Mouse (Mus musculus): ENCODE measurements around the gene Mylip.

Mylip gene

DNA sequence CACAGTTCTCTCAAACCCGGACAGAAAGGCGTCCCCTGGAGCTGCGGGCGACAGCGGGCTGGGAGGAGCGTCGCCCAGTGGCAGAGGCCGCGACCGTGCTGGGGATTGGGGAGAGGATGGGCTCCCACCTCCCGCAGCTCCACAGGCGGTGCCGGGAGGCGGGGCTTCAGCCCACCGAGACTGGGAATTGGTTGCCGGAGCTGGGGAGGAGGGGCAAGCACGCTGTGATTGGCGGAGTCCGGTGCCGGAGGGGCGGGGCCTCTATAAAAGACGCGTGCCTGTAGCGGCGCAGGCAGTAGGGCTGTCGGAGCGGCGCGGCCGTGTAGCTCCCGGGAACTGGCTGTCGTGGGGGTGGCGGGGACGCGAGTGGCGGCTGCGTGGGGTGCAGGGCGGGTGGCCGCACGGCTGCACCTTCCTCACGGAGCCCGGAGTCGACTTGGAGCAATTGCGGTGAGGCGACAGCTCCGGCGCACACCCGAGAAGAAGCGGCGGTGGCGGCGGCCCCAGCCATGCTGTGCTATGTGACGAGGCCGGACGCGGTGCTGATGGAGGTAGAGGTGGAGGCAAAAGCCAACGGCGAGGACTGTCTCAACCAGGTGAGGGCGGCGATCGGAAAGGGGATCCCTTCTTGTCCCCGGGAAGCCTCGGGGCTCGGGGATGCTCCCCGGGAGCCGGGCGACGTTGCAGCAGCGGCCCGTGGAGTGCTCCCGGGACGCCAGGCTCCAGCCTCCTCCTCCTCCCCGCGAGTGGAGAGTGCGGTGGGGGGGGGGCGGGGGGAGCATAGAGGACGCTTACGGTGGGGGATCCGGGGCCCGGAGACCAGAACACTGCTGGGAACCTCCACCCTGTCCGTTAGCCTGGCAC, at the start of gene Mylip:
Gene Mylip (plus strand): TSS at position 295 of the 864 bp plus-strand sequence.
- DNase-seq (ENCODE audit: low spot score): peak; percentile 99

DNA sequence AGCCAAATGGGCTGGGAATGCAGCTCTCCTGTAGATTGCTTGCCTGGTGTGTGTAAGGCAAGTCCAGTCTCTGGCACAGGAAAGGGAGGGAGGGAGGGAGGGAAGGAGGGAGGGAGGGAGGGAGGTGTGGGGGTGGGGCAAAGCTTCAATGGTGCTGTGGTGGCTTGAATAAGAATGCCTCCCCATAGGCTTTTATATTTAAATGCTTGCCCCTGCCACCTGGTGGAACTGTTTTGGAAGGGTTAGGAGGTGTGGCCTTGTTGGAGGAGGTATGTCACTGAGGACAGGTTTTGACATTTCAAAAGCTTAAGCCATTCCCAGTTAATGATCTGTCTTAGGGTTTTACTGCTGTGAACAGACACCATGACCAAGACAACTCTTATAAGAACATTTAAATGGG, 47.6 kb upstream of the Mylip start:
- no peak for DNase-seq (ENCODE audit: low spot score)

DNA sequence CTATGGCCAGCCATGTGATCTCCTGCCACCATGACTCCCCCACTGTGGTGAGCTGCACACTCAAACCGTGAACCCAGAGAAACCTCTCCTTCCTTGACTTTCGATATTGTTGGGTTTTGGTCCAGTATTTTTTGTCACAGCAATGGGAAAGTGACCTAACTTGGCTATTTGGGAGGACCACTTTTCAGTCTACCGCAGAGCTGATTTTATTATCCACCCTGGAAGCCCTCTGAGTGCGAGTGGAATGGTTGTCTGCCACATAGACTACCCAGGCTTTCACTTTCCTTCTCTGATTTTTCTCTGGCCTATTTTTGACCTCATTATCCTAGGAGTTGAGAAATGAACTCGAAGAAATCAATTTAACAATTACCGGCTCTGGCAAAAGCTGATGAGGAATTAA, 46.0 kb upstream of the Mylip start:
- no peak for DNase-seq (ENCODE audit: low spot score)

DNA sequence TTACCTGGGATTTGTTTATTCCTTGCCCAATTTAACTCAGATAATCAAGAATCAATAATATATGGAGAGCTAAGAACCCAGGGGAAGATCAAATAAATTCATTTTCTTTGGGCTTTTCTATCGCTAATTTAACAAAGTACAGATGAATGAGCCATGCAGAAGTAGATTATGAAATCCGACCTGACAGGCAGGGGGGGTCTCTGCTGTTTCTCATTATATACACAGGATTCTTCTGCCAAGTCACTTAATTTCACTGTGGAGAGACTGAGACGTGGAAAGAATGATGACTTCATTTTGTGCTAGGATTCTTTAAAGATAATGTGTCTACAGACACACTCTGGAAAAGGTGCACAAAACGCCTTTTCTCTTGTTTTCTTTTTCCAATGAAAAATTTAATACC, 45.6 kb upstream of the Mylip start:
- DNase-seq (ENCODE audit: low spot score): no peak

DNA sequence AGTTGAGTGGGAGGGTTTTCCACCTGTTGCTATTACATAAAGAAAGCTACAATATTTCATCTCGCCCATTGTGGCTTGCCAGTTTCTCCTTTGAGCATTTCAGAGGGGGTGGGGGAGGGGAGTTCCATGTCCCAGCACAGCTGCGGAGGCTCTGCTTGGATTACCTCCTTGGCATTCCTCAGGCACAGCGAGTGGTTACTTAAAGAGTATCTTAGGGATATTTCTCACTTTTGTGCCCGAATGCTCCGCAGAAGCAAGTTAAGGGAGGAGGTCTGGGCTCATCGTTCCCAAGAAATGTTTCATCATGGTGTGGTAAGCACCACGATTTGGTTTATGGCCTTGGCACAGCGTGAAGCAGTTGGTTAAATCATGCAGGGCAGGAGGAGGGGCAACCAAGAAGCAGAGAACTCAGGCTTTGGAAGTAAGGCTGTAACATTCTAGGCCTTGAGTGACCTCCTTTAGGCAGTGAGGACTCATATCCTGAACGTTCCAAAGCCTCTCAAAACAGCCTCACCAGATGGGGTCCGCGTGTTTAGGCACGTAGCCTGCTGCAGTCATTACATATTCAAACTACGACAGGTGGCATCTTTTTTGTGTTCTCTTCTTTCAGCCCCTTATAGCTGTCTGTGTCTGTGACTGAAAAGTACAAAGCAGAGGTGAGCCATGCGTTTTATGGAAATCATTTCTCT, 43.9 kb upstream of the Mylip start:
- DNase-seq (ENCODE audit: low spot score): no peak

DNA sequence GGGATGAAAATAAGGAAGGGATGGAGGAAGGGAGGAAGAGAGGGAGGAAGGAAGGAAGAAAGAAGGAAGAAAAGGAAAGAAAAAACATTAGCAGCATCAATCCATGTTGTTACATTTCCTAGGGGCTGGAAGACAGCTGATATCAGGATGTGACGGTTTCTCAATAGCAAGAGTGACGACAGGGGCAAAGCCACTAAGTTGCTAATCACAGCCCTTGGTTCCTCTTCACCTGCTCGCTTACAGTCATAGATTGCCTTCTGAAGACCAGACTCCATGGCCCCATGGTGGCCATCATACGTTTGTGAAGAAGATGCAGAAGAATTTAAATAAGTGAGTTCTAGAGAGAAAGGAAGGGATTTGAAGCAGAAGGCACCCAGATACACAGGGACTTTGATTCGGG, 38.1 kb upstream of the Mylip start:
- no peak for DNase-seq (ENCODE audit: low spot score)

DNA sequence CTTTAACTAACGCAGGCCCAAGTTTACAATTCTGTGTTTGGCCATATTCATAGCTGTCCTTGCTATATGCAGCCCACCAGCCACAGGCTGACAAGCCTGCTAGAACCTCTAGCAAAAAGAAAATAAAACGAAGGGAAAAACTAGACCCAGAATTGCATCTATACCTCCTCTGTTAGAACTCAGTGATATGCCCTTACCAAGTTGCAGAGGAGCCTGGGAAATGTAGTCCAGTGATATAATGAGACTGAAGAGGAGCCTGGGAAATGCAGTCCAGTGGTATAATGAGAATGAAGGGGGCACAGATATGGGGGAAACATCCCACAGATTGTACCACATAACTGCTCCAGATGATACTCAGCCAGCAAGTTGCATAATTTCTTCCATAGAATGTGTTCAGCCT, 34.7 kb upstream of the Mylip start:
- no peak for DNase-seq (ENCODE audit: low spot score)

DNA sequence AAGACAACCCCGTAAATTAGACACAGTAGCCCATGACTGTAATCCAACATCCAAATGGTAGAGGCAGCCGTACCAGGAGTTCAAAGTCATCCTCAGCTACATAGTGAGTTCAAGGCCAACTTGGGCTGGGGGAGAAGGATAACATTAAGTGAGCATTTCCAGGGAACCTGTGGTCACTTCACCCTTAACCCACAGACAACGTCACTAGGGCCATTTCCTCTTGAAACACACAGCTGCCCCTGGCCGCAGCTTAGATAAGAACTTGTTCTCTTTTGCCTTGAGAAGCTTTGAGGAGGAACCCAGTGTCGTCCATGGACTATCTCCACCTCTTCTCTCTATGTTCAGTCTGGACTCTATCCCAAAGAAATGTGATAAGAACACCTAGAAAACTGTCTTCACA, 31.3 kb upstream of the Mylip start:
- no peak for DNase-seq (ENCODE audit: low spot score)

DNA sequence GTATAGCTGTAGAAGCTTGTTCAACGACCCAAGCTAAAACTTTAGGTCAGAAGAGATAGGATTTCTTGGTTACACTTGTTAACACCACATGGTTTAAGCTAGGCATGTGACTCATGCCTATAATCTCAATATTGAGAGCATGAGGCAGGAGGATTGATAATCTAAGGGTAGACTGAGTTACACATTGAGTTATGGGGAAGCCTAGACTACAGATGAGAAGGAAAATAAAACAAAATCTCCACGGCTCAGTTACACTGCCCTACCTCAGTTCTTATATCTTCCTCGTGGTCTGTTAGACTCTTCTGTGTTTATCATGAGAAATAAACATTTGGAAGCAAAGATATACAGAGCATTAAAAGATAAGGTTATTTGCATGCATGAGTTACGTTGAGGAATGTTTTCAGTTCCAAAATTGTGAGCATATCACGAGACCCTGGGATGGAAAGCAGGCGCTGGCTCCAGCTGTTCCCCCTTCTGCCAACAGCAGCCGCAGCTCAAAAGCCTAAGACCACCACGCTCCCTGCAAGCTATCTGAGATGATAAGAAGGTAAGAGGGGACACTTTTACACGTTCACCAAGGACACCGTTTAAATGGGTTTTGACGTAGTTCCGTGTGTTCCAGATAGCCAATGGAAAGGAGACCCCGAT, 30.7 kb upstream of the Mylip start:
- DNase-seq (ENCODE audit: low spot score): peak; percentile 38

DNA sequence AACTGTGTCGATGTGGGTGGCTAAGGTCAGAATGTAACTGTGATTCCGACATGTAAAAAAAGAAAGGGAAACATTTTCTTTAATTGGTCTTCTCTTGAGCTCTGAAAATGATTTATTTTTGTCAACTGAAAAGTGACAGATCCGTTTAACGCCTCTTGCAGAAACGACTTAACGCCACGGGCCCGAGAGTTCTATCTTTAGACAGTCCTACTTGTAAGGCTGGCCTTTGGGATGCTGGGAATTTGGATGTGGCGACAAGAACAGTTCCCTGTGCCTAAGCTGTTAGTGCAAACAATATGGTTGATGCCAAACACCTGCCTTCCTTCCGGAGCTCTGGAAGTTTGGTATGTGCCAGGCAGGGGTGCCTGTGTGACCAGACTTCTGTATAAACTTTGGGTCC, 23.8 kb upstream of the Mylip start:
- DNase-seq (ENCODE audit: low spot score): no peak

DNA sequence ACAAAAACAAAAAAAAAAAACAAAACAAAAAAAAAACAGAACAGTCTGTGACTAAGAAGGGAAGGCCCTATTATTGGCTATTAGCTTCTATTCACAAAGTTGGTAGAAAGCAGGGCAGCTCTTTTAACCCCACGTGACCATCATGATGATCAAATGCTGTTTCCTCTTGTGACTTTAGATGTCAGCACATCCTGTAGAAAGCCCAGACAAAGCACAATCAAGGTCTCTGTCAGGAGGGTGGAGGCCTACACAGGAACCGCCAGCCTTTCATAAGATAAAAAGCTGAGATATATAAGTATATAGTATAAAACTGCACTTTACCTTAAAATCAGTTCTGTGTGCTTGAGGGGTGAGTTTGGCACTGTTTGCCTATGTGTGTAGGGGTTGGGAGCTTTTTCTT, 17.9 kb upstream of the Mylip start:
- no peak for DNase-seq (ENCODE audit: low spot score)

DNA sequence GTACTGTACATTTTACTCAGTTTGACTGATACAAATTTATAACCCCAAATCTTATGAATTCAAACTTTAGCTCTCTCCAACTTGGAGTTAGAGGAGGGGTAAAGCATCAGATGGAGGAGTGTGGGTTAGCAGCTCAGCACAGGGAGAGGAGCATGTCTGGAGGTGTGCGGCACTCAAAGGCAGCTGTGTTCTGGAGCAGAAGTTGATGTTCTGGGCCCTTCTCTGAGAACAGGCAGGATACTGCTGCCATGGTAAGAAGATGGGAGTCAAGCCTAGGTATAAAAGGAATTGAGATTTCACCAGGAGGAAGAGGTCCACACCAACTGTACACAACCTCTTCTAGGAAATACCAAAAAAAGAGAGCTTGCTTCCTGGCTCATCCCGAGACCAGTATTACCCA, 17.1 kb upstream of the Mylip start:
- no peak for DNase-seq (ENCODE audit: low spot score)

DNA sequence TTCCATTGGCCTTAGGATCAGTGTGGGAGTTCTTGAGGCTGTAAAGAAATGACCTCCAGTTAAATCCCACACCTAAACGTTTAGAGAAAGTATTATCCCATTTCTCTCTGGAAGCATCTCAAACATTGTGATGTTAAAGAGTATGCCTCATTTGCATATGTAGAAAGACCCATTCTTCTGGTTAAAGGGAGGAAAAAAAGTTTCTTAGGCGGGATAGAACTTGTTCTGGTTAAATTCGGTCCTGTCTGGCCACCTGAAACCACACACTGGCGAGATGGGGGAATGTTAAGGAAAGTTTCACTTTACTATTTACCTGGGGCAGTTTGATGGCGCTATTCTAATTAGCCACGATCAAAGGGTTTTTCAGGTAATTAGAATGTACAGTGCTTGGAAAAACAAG, 14.7 kb upstream of the Mylip start:
- DNase-seq (ENCODE audit: low spot score): no peak

DNA sequence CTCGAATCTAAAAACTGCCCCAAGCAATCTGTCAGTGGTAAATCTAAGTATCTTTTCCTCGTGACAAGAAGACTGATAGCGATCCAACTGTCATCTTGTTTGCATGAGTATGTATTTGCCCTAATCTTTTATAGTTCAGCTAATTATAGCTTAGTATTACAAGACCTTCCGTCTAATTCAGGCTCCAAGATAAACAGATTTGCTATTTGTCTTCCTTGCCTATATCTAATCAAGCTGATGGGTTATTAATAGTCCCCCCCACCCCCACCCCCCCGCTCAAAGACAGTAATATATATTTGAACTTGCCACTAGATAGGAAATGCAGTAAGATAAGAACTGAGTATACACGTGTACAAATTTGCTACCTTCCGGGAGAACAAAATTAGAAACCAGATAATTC, 7.3 kb upstream of the Mylip start:
- no peak for DNase-seq (ENCODE audit: low spot score)

DNA sequence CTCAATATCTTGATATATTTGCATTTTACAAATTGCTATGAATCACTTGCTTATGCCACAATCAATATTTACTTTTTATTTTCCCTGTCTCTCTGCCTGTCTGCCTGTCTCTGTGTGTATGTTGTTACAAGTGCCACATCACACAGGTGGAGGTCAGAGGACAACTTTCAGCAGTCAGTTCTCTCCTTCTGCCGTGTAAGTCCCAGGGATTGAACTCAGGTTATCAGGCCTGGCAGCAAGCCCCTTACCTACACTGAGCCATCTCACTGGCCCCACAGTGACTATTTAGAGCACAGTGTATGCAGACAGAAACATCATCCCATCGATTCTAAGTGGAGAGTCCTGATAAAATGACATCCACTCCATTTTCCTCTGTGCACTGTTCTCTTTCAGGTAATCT, 4.9 kb upstream of the Mylip start:
- DNase-seq (ENCODE audit: low spot score): no peak

DNA sequence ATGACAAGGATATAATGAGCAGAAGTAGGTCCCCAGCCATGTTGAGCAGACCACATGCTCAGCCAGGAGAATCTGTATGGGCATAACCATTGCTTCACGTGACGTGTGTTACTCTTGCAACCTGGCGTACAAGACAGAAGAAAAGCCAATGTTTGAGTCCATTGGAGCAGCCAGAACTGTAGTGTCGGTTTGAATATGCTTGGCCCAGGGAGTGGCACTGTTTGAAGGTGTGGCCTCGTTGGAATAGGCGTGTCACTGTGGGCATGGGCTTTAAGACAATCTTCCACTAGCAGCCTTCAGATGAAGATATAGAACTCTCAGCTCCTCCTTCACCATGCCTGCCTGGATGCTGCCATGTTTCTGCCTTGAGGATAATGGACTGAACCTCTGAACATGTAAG, 4.0 kb upstream of the Mylip start:
- DNase-seq (ENCODE audit: low spot score): no peak

DNA sequence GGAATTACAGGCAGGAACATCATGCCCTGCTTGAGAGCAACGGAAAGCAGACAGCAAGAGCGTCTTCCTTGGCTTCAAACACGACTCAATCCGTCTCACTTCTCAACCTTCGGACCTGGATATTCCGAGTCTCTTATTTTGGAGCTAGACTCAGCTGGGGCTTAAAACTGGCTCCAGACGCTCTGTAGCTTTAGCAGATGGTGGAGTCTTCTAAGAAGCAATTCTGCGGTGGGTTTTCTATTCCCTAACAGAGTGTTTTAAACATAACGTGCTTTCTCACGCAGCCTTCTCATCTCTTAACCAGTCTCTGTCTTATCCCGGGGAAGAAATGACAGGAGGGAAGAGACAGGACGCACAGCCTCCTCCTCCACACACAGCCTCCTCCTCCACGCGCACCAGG, 3.3 kb upstream of the Mylip start:
- no peak for DNase-seq (ENCODE audit: low spot score)

DNA sequence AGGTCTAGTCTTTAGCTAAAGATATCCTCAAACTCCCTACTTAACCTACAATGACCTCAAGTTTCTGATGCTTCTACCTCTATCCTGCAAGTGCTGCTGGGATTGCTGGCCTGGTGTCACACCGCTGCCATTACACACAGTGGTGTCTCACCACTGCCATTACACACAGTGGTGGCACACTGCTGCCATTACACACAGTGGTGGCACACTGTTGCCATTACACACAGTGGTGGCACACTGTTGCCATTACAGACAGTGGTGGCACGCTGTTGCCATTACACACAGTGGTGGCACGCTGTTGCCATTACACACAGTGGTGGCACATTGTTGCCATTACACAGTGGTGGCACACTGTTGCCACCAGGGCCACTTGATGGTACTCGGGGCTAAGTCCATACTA, 2.3 kb upstream of the Mylip start:
- no peak for DNase-seq (ENCODE audit: low spot score)

DNA sequence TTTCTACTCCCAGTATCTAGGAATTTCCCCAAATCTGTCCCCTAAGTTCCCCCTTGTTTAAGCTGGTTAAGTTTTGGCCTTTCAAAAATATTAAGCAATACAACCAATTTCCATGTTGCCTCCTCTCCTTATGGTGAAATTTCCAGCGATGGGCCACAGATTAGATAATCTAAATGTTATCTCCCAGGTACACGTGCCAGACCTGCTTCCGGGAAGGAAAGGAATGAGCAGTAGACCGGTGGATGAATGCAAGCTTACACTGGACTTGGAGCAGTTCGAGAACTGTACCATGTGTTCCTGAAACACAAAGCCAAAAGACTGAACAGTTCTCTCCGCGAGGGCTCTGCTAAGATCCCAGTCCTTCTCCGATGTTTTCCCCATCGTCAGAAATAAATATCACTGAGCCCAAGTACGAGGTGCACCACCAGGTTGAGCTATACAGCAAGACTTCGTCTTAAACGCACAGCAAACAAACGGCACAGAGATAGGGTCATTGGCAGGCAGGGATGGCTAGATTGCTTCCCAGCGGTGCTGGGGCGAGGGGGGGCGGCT, 1.2 kb upstream of the Mylip start:
- DNase-seq (ENCODE audit: low spot score): no peak

DNA sequence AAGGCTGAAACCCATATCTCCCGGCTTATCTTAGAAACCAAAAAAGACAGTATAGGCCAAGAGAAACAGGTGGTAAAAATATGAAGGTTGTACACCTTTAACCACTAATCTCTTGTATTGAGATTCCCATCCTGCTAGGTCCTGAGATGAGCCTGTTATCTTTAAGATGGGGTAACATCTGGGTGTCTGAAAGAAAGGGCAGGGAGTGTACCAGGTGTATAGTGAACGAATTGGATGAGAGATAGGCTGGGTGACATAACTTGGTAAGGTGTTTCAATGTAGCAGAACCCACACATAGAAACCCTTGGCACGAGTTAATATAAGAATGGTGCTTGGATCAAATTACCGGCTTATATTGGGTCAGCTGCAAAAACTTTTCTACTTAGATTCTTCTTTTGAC, 653 bp upstream of the Mylip start:
- no peak for DNase-seq (ENCODE audit: low spot score)

DNA sequence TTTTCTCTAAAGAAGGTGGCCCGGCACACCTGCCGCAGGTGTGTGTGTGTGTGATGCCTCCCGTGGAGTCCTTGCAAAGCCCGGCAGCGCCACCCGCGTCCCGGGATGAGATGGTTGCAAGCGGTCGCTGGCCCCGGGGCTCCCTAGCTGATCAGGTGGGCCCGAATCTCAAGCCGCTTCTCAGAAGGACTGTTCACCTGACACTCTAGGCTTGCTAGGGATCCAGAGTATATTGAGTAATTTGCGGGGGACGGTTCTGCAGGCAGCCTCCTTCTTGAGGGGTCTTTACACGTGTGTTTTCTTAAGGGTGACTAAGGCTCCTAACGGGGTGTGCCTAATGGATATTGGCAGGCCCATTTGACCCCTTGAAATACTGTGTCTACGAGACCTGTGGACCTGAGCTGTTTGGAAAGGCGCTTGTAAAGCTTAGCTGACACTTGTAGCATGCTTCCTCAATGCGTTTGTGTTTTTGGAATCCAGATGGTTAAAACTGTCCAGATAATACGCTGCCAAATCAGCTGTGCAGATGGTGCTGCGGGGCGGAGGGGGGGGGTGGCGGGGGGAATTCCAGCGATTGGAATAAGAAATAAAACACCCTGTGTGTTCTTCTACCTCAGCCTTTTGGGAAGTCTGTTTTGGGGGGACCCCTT, 895 bp downstream of the Mylip start:
- DNase-seq (ENCODE audit: low spot score): no peak

Data from yolk sac, embryonic 10.5 days (tissue).